Mouse (Mus musculus) mouse embryonic stem cell (cell line): ENCODE measurements around the gene Glod4.

Experiments
- in situ Hi-C, 2 experiments: fragments of 300-500 bp; cut with MboI; formaldehyde crosslinking; loops; 1 replicate in 1 of 2; 3 replicates in 1 of 2; pipeline ENCODE4 v1.14.3; 2019 to 2020; ENCODE audit warnings: low sequenced_read_pairs in 2 of 2, low pct_unique_long_range_greater_than_20kb in 1 of 2, mixed read lengths in 1 of 2; ENCODE audit not compliant: unreplicated experiment in 1 of 2

Glod4 gene

GRCm38 (mm10) chr11:76261224-76261623 lies 17.7 kb upstream of the Glod4 start:
- in situ Hi-C loops, result no loop called here

GRCm38 (mm10) chr11:76260208-76261050 lies 16.9 kb upstream of the Glod4 start:
- in situ Hi-C loops, result no loop called here

GRCm38 (mm10) chr11:76258511-76258910 lies 15.0 kb upstream of the Glod4 start:
- in situ Hi-C loops, result no loop called here

- in situ Hi-C loops, result no loop called here
Measured at GRCm38 (mm10) chr11:76257386-76257785, 13.9 kb upstream of the Glod4 start.

GRCm38 (mm10) chr11:76256129-76256528 lies 12.6 kb upstream of the Glod4 start:
- in situ Hi-C loops, result no loop called here

- in situ Hi-C loops, result no loop called here
Measured at GRCm38 (mm10) chr11:76255431-76256001, 12.0 kb upstream of the Glod4 start.

- in situ Hi-C loops, result loop anchor here (5.0 kb wide), 2 partner anchors 143 to 148 kb away; partner anchors contain the start of gene Nxn (in 1 of the 2)
Measured at GRCm38 (mm10) chr11:76253918-76254264, 10.4 kb upstream of the Glod4 start.

GRCm38 (mm10) chr11:76253145-76253917 lies 9.8 kb upstream of the Glod4 start:
- in situ Hi-C loops, result loop anchor here (5.0 kb wide), 2 partner anchors 144 to 149 kb away; partner anchors contain the start of gene Nxn (in 1 of the 2)

GRCm38 (mm10) chr11:76252036-76252435 lies 8.5 kb upstream of the Glod4 start:
- in situ Hi-C loops, result loop anchor here (5.0 kb wide), 2 partner anchors 145 to 150 kb away; partner anchors contain the start of gene Nxn (in 1 of the 2)

GRCm38 (mm10) chr11:76247239-76247638 lies 3.7 kb upstream of the Glod4 start:
- in situ Hi-C loops, result no loop called here

- in situ Hi-C loops, result no loop called here
Measured at GRCm38 (mm10) chr11:76246439-76246838, 2.9 kb upstream of the Glod4 start.

- in situ Hi-C loops, result no loop called here
Measured at GRCm38 (mm10) chr11:76243811-76244546, 454 bp upstream of the Glod4 start.

- in situ Hi-C loops, result no loop called here
Measured at GRCm38 (mm10) chr11:76239750-76240149, 3.8 kb downstream of the Glod4 start.

- in situ Hi-C loops, result no loop called here
Measured at GRCm38 (mm10) chr11:76236136-76236535, 7.4 kb downstream of the Glod4 start.

- in situ Hi-C loops, result no loop called here
Measured at GRCm38 (mm10) chr11:76225051-76225450, 18.5 kb downstream of the Glod4 start.

- in situ Hi-C loops, result no loop called here
Measured at GRCm38 (mm10) chr11:76224631-76225030, 18.9 kb downstream of the Glod4 start.

GRCm38 (mm10) chr11:76217390-76217800 lies 26.1 kb downstream of the Glod4 start, which contains the start of the genes Dbil5 and Gemin4:
Gene Dbil5 (plus strand): TSS chr11:76217608.
Gene Gemin4 (minus strand): TSS chr11:76217664.
- in situ Hi-C loops, result no loop called here

GRCm38 (mm10) chr11:76216681-76217389 lies 26.7 kb downstream of the Glod4 start:
- in situ Hi-C loops, result no loop called here
